Mouse (Mus musculus) right cerebral cortex, postnatal 36 days (tissue): ENCODE results near the gene Rfwd3.
"Not testable (repeated sequence)": the region's sequence is repeated elsewhere in the genome, so short reads cannot be mapped to it uniquely, and the experiment has no call there.

Experiments
- DNase-seq, 2 experiments: peaks; one replicate each; pipeline ENCODE4 v3.0.0; 2022; ENCODE audit warnings: low spot score in 2 of 2, mixed read lengths in 1 of 2

The Rfwd3 gene

GRCm38 (mm10) chr8:111290586-111290985 is 9.4 kb downstream of the Rfwd3 start:
- no peak for DNase-seq

DNA sequence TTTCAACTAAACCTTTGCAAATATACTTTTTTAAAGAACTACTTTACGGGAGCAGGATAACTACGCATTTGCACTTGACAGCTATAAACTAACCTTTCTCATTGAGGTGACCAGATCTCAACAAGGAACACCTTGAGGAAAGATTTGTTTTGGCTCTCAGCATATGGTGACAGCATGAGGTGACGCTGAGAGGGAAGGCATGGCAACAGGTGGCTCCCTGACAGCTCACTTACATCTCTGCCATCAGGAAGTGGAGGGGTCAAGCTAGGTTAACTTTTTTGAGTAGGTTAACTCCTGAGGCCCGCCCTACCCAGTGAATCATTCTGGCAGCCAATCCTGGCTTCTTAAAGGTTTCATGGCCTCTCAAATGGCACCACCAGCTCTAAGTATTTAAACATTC is 14.4 kb downstream of the Rfwd3 start:
- DNase-seq: no peak

DNA sequence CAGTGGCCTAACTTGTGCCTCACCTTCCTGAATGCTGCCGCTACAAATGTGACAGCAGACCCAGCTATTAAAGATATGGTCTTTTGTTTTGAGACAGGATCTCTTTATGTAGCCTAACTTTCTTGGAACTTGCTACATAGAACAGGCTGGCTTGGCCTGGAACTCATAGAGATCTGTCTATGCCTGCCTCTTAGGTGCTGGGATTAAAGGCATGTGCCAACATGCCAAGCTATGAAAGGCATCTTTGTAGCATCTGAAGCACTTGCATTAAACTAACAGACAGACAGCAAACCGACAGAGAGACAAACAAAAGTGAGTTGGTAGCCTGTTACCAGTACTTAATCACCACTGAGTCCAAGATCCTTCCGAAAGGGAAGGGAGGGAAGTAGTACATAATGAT is 17.9 kb downstream of the Rfwd3 start:
- no peak for DNase-seq

DNA sequence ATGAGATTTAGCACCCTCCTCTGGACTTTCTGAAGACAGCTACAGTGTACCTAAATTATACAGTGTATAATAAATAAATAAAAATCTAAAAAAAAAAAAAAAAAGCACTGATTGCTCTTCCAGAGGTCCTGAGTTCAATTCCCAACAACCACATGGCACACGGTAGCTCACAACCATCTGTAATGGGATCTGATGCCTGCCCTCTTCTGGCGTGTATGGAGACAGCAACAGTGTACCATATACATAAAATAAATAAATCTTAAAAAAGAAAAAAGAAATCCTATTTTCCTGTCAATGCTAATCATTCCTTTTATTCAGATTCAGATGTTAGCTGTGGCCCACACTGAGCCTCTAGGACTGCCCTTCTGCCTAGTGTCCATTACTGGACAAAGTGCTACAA is 31.7 kb downstream of the Rfwd3 start:
- no peak for DNase-seq

DNA sequence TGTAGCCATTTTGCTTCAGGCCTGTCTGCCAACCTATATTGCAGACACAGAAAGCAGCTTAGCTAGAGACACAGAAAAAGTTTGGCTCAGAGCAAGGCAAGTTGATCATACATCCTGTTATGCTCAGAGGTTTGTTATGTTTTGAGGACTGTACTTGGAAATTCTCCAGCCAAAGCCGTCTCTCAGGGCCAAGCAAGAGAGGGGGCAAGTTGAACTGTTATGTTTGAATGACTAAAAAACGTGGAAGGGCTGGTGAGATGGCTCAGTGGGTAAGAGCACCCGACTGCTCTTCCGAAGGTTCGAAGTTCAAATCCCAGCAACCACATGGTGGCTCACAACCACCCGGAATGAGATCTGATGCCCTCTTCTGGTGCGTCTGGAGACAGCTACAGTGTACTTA is 33.9 kb downstream of the Rfwd3 start:
- not testable (repeated sequence) for DNase-seq

GRCm38 (mm10) chr8:111264693-111265220 is 35.3 kb downstream of the Rfwd3 start:
- no peak for DNase-seq

DNA sequence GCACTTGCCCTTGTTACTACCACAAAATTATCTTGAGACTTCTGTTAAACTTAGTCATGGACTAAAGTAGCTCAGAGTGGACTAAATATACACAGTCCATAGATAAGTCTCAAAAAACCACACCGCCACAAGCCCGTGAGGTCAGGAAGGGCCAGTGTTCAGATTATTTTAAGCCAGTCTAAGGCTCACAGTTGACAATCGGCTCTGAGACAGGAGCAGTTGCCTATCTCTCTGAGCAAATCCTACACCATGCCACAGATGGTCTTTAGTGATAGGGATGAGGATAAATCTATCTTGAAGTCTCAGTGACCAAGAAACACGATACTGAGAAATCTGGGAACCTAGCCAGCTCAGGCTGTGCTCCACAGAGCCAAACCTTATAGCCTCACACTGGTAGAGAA is 38.0 kb downstream of the Rfwd3 start:
- DNase-seq: no peak

- DNase-seq: no peak
These were observed 39.8 kb downstream of the Rfwd3 start for GRCm38 (mm10) chr8:111260251-111260650.

DNA sequence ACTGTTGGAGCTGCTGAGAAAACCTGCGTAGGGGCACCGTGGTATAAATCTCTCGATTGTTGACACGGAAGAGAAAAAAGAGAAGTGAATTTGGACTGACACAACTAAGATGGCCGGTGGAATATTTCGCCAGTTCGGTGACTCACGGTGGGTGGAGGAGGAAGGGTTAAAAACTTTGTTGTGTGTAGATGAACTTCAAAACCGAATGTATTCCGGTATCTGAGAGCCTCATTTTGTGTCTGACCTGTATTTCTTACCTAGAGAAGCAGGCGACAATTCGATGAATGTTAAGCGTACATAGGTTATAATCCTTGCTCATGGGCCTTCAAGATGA is 40.6 kb downstream of the Rfwd3 start:
- no peak for DNase-seq

DNA sequence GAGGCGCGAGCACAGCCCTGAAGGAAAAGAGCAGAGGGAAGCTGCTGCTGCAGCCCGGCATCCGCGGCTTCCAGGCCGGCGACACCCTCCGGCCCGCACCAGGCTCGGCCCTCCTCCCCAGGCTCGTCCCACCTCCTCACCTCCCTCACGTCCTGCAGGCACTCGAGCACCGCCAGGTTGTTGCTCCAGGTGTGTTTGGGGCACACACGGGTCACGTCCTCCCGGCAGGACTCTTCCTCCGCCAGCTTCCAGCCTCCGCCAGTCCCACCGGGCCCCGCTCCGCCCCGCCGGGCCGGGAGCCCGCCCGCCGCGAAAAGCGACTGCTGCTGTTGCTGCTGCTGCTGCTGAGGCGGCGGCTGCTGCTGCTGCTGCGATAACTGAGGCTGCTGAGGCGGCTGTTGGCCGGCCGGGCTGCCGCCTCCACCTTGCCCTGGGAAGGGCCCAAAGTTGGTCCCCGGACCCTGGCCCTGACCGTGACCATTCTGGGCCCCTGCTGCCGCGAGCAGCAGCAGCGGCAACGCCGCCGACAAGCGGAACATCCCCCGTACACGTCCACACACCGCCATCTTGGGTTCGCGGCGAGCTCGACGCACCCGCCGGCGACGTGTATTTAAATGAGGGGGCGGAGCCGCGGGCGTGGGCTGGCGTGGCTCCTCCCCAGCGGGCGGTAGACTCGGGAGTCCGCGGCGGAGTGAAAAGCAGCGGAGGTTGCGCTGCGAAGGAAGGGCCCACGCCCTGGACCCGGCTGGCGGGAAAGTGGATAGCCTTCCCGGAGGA is 41.2 kb downstream of the Rfwd3 start, which contains the start of gene Glg1:
Gene Glg1 (minus strand): TSS at position 586 of the 777 bp plus-strand sequence.
- peak; percentile 85 to 86 for DNase-seq

DNA sequence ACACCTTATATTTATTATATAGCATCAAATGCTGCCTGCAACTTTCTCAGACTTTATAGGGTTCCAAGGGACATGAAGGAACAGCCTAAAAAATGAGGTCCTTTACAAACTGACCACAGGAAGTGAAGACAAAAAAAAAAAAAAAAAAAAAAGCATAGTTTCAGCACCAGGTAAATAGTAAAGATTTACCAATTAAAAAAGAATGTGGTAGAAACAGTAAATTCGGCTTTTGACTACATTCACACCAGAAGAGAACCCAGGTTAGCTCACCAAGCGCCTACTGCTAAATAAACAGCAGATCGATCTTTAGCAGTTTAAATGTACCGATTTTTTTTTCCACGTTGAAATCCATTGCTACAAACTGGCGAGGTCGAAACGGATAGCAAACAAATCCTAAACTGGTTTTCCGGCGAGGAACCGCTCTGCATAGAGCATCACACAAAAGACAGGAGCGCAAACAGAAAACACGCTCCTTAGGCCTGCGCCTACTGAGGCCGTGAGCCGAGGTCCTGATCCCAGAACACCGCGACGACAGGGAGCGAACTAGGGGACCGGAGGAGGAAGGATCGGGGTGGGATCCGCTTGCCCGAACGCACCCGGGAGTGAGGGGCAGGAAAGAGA is 41.9 kb downstream of the Rfwd3 start:
- DNase-seq: no peak

DNA sequence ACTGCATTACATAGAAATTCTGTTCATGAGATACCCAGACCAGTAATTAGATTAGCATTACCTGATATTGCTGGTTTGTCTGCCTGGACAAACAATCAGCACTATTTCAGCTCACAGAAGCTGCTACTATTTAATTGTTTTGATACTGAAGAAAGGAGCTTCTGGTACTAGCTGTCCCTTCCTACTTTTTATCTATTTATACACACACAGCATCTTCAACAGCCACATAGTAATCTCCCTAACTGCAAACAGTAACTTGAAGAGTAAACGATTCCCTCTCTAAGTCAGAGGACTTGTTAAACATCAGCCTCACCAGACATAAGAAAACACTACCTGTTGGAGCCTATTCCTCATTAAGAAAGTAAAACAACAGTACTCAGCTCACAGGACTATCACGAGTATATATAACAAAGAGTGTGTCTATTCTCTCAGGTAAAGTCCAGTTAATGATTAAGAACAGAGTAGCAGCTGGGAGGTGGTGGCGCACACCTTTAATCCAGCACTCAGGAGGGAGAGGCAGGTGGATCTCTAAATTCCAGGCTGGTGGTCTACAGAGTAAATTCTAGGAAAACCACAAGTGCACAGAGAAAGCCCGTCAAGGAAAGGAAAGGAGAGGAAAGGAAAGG is 47.4 kb downstream of the Rfwd3 start:
- DNase-seq: no peak

GRCm38 (mm10) chr8:111250111-111250510 is 49.9 kb downstream of the Rfwd3 start:
- DNase-seq: no peak

- no peak for DNase-seq
These were observed 51.9 kb downstream of the Rfwd3 start for GRCm38 (mm10) chr8:111248136-111248535.

GRCm38 (mm10) chr8:111246864-111247263 is 53.2 kb downstream of the Rfwd3 start:
- not testable (repeated sequence) for DNase-seq

- DNase-seq: no peak
These were observed 53.7 kb downstream of the Rfwd3 start for GRCm38 (mm10) chr8:111246287-111246830.

- no peak for DNase-seq
These were observed 62.7 kb downstream of the Rfwd3 start for GRCm38 (mm10) chr8:111237301-111237700.

DNA sequence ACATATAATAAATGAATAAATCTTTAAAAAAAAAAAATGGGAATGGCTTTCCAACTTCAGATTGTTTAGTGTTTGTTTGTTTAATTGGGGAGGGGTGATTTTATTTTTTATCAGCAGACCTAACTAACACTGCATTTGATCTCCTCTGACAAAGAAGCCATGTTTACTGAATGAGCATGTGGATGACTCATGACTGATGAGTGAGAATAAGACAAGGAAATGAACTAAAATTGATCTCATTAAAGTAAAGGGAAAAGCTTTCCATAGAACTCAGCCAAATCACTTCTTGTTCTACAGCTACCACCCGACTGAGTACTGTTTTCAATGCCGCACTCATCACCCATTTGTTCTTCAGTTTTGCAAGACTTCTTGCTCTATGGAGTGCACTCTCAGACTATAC is 66.3 kb downstream of the Rfwd3 start:
- DNase-seq: no peak

DNA sequence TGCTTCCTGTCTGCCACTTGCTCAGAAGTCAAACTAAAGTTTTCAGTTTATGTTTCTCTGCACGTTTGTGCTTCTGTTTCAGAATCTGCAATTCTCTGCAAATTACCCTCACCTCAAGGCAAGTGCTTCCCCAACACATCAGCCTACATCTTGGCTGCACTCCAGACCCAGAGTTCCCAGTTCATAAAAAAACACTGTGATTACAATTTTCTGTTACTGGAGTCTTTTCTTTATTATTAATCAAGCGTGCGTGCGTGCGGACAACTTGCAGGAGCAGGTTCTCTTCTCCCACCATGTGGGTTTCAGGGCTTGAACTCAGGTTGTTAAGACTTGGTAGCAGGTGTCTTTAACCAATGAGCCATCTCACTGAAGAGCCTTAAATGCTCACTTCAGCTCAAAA is 75.9 kb downstream of the Rfwd3 start:
- peak in 1 of 2 experiments; percentile 10 for DNase-seq
